Mouse (Mus musculus) cortical plate, adult 2 months (tissue): ENCODE results near the gene Ccnyl1. TPM values are rescaled to one million over a fixed set of nuclear protein-coding genes. Genes with fewer than 3 reads are reported as not detected.

ENCODE experiments used
- H3K27ac ChIP-seq: fragments of 200-500 bp; 2 replicates; pipeline ENCODE4 v1.5.1; 2012; ENCODE audit warnings: low read length, control low read depth, inconsistent platforms; ENCODE audit not compliant: insufficient read depth
- H3K4me1 ChIP-seq: fragments of 200-500 bp; 2 replicates; pipeline ENCODE4 v1.6.1; 2011; ENCODE audit warnings: low read length; ENCODE audit not compliant: control insufficient read depth, insufficient read depth
- H3K4me3 ChIP-seq: fragments of 200-500 bp; 2 replicates; pipeline ENCODE4 v1.5.1; 2011; ENCODE audit warnings: mild to moderate bottlenecking, low read length, control low read depth; ENCODE audit not compliant: insufficient read depth
- CTCF ChIP-seq: fragments of 200-500 bp; IDR thresholded peaks from 2 replicates; pipeline ENCODE4 v1.5.1; 2011; ENCODE audit warnings: mild to moderate bottlenecking, control low read depth, low read length; ENCODE audit not compliant: insufficient read depth; ENCODE audit errors: extremely low read depth
- POLR2A ChIP-seq: fragments of 200-500 bp; IDR thresholded peaks from 2 replicates; pipeline ENCODE4 v1.6.1; 2011; ENCODE audit warnings: mild to moderate bottlenecking, low read length, control low read depth; ENCODE audit not compliant: insufficient read depth; ENCODE audit errors: extremely low read depth
- polyA plus RNA-seq: library from polyadenylated mRNA; depleted of rRNA; stranded (reverse); fragments of >200 nt; gene quantifications from 2 replicates; pipeline ENCODE4 v1.2.3, GENCODE M21; 2012

The Ccnyl1 gene
- polyA plus RNA-seq, 1 experiment, result 28.7 TPM

GRCm38 (mm10) chr1:64669451-64669850, 20.8 kb upstream of the Ccnyl1 start:
- TF ChIP-seq POLR2A, result no peak
- no peak for TF ChIP-seq CTCF
- Histone ChIP-seq H3K27ac (no peak overlapping the region), H3K4me1 (no peaks in the 10 kb centered on the region), H3K4me3 (no peak overlapping the region)

- H3K4me1 ChIP-seq, result no peaks in the 10 kb centered on the region
- H3K4me3 ChIP-seq, result no peak overlapping the region
- H3K27ac ChIP-seq, result no peak overlapping the region
- TF ChIP-seq CTCF, result no peak
- TF ChIP-seq POLR2A, result no peak
Measured at GRCm38 (mm10) chr1:64673931-64674330, 16.3 kb upstream of the Ccnyl1 start.

- no peak overlapping the region for H3K27ac ChIP-seq
- H3K4me1 ChIP-seq, result no peaks in the 10 kb centered on the region
- H3K4me3 ChIP-seq, result no peak overlapping the region
- TF ChIP-seq CTCF (no peak), POLR2A (no peak)
Measured at GRCm38 (mm10) chr1:64676060-64676839, 14.0 kb upstream of the Ccnyl1 start.

GRCm38 (mm10) chr1:64681499-64681898, 8.8 kb upstream of the Ccnyl1 start:
- Histone ChIP-seq H3K4me1 (no peaks in the 10 kb centered on the region), H3K27ac (no peak overlapping the region), H3K4me3 (no peak overlapping the region)
- TF ChIP-seq POLR2A, result no peak
- no peak for TF ChIP-seq CTCF

GRCm38 (mm10) chr1:64683039-64683438, 7.2 kb upstream of the Ccnyl1 start:
- H3K4me1 ChIP-seq, result no peaks in the 10 kb centered on the region
- TF ChIP-seq CTCF (no peak), POLR2A (no peak)

GRCm38 (mm10) chr1:64684440-64684839, 5.8 kb upstream of the Ccnyl1 start:
- H3K4me3 ChIP-seq, result no peak overlapping the region
- TF ChIP-seq CTCF (no peak), POLR2A (no peak)
- H3K27ac ChIP-seq, result no peak overlapping the region

More at GRCm38 (mm10) chr1:64683039-64683438, 7.2 kb upstream of the Ccnyl1 start:
- no peak overlapping the region for H3K27ac ChIP-seq
- no peak overlapping the region for H3K4me3 ChIP-seq

GRCm38 (mm10) chr1:64688046-64688445, 2.2 kb upstream of the Ccnyl1 start:
- TF ChIP-seq POLR2A (no peak), CTCF (no peak)
- no peak overlapping the region for H3K4me3 ChIP-seq

More at GRCm38 (mm10) chr1:64684440-64684839, 5.8 kb upstream of the Ccnyl1 start:
- no peaks in the 10 kb centered on the region for H3K4me1 ChIP-seq

GRCm38 (mm10) chr1:64689561-64690212, 568 bp upstream of the Ccnyl1 start:
- H3K4me1 ChIP-seq, result peaks cover 2% of the 10 kb centered on the region; the same call in 1 of the 2 replicates
- H3K4me3 ChIP-seq, result no peak overlapping the region
- H3K27ac ChIP-seq, result no peak overlapping the region
- no peak for TF ChIP-seq POLR2A
- no peak for TF ChIP-seq CTCF

More at GRCm38 (mm10) chr1:64688046-64688445, 2.2 kb upstream of the Ccnyl1 start:
- Histone ChIP-seq H3K27ac (no peak overlapping the region), H3K4me1 (peaks cover under 1% of the 10 kb centered on the region; the same call in 1 of the 2 replicates)

GRCm38 (mm10) chr1:64691121-64691551, 881 bp downstream of the Ccnyl1 start:
- H3K4me3 ChIP-seq, result peak overlapping the region; percentile 61
- H3K27ac ChIP-seq, result peak overlapping the region; percentile 70
- H3K4me1 ChIP-seq, result peaks cover 2% of the 10 kb centered on the region; the same call in 1 of the 2 replicates
- TF ChIP-seq CTCF (no peak), POLR2A (no peak)

GRCm38 (mm10) chr1:64691581-64691980, 1.3 kb downstream of the Ccnyl1 start:
- TF ChIP-seq POLR2A (no peak), CTCF (no peak)
- peak overlapping the region; percentile 61 for H3K4me3 ChIP-seq
- H3K4me1 ChIP-seq, result peaks cover 2% of the 10 kb centered on the region; the same call in 1 of the 2 replicates
- no peak overlapping the region for H3K27ac ChIP-seq
